Mouse (Mus musculus) kidney, postnatal 4 days (tissue): ENCODE measurements around the gene Pax3.
A peak's percentile ranks its signal among the peaks of the same experiment; 100 is the strongest.

ENCODE experiments used
- DNase-seq, 2 experiments: peaks; one replicate each; pipeline ENCODE4 v3.0.0; 2021; ENCODE audit warnings: mixed read lengths in 2 of 2

Gene Pax3

DNA sequence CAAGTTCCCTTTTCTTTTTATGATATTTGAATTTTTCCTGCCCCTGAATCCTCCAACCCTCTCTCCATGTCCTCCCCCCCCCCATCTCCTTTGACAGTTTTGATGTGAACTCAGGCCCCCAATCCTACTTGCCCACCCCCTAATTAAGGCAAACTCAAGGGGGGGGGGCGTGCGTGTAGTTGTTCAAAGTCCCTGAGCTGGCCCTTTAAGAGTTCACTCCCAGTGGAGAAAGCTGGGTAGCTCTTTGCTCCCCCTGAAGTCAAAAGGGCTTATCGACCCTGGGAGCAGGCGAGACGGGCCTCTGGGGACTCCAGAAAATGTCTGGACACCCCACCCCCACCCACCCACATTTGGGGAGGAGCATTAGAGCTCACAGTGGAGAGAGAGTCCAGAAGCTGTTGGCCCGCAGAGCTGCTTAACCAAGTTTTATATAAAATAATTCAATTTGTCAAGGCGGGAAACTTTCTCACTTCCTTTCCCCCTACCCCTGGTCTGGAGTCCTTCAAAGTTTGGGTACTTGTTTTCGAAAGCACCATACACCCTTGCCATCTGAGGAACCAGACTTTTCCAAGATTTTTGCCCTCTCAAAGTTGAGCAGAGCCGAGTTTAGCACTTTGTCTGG is 1.5 kb upstream of the Pax3 start:
- no peak for DNase-seq

DNA sequence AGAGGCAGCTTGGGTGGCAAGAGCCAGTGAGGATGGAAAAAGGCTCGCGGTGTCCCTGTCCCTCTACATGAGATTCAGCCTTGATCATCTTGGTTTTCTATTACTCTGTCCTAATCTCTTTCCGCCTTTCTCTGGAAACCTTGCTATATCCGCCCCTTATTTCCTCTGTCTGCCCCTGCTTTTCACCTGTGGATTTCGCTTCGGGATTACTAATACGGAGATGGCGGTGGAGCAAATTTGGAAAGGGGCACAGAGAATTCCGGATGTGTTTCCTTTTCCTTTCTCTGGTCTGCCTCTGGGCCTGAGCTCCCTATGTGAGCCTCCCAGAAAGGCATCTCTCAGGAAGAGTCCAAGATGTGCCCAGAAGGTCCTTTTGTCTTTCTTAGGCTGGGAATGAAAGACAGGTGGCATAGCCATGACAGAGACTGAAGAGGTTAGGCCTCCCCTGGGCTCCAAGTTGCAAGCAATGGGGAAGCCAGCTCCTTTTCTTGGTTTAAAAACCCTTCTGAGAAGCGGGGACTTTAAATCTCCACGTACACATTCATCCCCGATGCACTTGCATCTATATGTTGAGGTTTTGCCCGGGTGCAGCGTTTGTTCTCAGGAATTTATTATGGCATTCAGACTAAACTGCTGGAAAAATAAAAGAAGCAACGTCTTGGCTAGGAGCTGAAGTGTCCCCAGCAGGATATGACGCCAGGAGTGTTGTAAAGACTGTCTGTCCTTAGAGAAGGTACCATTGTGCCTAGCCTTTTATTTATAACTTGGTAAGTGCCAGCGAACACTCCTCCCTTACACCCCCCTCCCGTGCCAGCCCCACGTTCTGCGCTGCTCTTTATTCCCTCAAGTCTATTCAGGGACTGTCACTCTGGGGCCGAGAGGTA is 659 bp upstream of the Pax3 start:
- no peak for DNase-seq

GRCm38 (mm10) chr1:78195771-78196712 is 892 bp downstream of the Pax3 start:
- DNase-seq = peak in 1 of 2 experiments; percentile 52

DNA sequence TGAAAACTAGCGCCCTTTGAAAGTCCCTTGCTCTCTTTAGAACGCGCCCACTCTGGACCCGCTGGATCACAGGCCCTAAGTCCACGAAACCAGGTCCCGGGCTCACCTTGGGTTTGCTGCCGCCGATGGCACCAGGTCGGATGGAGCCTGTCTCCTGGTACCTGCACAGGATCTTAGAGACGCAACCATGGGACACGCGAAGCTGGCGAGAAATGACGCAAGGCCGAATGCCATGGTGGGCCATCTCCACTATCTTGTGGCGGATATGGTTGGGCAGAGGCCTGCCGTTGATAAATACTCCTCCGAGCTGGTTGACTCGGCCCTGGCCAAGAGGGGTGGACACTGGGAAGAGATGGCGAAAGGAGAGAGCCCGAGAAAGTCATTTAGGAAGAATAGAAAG is 1.8 kb downstream of the Pax3 start:
- DNase-seq = peak in 1 of 2 experiments; percentile 45

GRCm38 (mm10) chr1:78194381-78195047 is 2.4 kb downstream of the Pax3 start:
- no peak for DNase-seq

DNA sequence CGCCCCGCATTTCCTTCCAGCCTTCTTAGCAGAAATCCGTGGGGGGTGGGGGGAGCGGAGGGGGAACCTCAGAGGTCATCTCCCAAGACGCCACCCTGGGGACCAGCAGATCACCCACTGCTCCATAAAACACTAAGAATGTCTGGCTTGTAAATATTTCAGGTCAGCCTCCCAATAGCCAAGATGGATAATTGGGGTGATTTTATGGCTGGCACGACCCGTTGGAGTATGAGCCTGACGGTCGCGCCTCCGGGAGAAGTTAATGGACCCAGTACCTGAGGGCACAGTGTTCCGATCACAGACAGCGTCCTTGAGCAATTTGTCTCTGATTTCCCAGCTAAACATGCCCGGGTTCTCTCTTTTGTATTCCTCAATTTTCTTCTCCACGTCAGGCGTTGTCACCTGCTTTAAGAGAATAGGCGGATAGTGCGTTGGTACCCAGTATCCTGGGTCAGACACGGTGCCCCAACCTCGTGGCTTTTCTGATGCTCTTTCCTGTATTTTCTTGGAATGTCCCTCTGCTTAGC is 3.4 kb downstream of the Pax3 start:
- no peak for DNase-seq

DNA sequence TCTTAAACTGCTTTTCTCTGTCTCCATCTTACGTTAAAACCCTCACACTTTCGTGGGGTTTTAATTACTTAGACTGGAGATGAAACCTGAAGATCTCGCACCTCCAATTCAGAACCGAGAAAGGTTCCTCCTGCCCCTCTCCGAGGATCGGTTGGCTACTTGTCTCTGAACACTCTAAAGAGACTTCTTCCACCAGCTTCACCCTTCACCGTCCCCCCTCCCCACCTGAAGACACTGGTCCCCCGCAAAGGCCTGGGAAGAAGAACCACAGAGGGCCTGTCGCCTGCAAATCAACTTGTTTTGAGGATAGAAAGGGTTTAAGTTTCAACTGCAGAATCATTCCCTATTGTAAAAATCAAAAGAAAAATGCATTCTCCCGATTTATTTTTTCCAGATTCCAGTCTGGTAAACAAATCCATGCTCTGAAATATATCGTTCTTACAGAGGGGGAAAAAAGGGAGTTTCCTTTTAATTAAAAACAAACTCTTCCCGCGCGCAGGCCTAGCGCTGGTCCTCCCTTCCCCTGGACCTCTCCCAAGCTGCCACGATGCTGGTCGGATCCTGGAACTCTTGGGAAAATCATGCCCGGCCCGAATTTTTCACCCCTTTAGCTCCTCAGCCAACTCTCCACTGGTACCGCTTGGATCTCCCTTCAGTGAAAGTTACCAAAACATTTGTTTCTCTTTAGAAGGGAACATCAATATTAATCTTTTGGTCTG is 4.0 kb downstream of the Pax3 start:
- DNase-seq = no peak

- no peak for DNase-seq
These were observed 4.7 kb downstream of the Pax3 start for GRCm38 (mm10) chr1:78192217-78192735.

DNA sequence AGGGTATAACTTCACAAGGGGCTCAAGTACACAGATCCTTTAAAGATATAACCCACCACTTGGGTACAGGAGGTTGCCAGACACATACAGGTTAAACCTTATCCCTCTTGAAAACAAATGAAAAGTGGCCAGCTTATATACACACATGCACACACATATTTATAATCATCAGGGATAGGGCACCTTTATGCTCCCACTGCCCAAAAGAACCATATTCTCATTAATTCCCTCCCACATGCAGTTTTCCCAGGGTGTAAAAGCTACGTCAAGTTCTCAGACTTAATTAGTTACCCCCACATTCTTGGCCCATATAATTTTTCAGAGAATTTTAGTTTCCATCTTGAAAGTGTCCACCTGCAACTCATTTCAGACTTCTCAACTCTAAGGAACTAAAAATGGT is 5.2 kb downstream of the Pax3 start:
- no peak for DNase-seq

GRCm38 (mm10) chr1:78191331-78191730 is 5.6 kb downstream of the Pax3 start:
- no peak for DNase-seq

- no peak for DNase-seq
These were observed 6.4 kb downstream of the Pax3 start for GRCm38 (mm10) chr1:78190386-78191111.

DNA sequence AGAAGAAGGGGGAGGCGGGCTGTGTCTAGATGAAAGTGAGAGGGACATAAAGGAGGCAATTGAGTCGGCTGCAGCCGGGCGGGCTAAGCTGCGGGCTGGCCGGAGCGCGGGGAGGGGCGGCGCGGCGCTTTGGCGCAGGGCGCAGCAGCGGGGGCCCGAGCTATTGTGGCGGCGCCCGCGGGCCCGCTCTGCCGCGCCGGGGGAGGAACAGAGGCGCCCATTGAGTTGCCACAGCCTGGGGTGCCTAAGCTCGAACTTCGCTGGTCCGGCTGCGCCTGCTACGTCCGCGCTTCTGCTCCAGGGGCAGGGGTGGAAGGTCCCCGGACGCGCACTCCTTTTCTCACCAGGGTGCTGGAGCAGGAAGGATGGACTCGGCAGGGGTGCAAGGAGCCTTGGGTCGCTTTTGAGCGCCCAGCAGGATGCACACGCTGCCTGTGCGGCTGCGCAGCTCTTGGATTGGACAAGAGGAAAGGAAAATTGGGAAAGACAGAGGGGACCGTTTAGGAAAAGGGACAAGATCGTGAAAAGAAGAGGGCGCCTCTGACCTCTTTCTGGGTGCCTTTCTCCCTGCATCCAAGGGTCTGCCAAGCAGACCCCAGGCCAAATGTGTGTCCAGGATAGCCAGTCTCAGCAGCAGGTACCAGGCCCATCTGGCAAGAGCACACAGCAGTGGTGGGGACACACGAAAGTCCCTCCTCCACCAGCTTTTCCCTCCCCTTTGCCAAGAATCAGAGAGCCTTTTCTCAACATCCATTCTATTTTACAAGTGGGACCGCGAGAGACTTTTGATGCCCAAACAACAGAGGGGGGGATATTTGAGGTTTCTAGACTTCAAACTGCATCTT is 7.2 kb downstream of the Pax3 start:
- no peak for DNase-seq

DNA sequence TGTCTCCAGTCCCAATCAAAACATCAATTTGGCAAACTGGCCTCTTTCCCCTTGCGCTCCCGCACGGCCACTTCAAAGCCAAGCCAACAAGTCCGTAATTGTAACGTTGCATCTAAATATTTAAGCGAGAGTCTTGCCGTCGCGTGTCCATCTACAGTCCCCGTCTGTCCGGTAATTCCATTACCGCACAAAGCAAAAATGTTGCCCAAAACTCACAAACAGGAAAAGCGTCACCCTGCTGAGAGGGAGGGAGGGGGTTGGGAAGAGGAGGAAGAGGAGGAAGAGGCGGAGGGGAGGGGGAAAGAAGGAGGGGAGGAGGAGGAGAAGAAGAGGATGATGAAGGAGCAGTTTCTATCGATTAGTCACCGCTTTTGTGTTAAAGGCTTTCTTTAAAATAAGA is 7.9 kb downstream of the Pax3 start:
- no peak for DNase-seq

- no peak for DNase-seq
These were observed 8.6 kb downstream of the Pax3 start for GRCm38 (mm10) chr1:78188299-78188698.

DNA sequence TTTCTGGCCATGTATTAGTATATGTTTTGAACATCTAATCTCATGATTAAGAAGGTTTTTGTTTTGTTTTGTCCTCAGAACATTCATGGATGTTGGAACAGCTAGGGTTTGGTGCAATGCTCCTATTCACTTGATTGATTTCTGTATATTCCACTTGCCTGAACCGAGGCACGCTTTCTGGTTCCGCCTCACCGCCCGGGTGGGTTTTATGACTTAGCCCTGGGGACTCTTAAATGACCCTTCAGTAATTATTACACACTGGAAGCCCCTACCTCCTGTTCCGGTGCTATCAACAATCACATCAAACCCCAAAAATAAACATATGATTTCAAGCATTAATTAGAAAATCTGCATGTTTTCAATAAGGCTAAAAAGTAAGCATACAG is 9.2 kb downstream of the Pax3 start:
- DNase-seq = no peak

GRCm38 (mm10) chr1:78187122-78187787 is 9.7 kb downstream of the Pax3 start:
- no peak for DNase-seq

- no peak for DNase-seq
These were observed 14.0 kb downstream of the Pax3 start for GRCm38 (mm10) chr1:78182954-78183353.

DNA sequence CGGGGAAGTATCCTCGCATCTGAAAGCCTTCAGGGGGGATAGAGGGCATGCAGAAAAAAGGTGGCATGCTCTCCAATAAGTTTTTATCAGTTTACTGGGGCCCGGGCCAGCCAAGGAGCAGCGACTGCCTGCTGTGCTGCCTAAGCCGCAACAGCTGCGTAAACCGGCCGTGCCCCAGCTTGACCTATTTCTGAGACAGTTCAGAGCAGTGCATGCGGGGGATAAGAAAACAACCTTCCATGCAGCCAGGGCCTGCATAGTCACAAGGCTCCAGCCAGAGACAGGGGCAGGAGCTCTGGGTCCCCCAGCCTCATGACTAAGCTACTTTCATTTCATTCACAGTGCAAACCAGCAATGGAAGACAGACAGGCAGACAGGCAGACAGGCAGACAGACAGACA is 15.1 kb downstream of the Pax3 start:
- peak in 1 of 2 experiments; percentile 13 for DNase-seq

GRCm38 (mm10) chr1:78172334-78172733 is 24.6 kb downstream of the Pax3 start:
- no peak for DNase-seq
